Mouse (Mus musculus): ENCODE data around the gene Aldh1a2. TPM values are rescaled to one million over a fixed set of nuclear protein-coding genes. Genes with fewer than 3 reads are reported as not detected.

Aldh1a2 gene
- polyA plus RNA-seq, 1 experiment from 2014 or later, result 0.63 TPM

DNA sequence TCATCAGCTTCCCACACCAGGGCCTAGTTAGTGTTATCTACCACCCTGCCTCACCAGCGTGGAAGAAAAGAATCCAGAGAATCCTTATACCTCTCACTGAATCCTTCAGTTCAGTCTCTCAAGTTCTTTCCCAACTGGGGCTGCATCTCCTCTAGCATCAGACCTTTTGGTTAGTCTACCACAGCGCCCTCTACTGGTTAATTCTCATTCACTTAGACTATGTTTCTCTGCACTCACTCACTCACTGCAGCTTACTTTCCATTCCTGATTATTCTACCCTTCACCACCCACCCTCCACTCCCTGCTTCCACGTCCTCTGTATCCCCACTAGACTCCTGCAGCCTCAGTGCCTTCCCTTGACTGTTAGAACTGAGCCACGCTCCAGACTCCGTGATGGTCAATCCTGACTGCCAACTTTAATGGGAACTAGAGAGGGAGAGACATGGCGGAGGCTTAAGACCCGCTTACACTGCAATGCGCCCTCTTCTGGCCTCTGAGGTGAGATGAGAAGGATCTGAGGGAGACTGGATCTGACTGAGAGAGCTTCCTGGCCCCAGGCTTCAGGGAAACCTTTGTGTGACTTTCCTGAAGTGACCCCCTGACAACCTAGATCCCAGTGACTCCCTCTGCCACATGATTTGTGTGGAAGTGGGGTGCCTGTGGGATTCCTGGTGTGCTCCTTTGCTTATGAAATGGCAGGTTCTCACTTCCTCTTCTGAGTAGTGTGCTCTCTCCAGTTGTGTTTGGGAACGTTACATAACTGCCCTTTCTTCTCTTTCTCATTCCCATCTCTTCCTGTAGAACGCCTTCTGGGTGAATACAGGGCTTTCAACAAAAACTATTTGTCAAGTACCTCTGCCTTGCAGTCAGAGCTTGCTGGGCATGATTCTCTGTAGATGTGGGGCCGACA is 104.9 kb downstream of the Aldh1a2 start:
- DNase-seq (no peak), ATAC-seq (no peak)
- WGBS (ENCODE audit: insufficient replicate concordance), result 52% methylated on average over 11 of the region's 11 CpGs
- TF ChIP-seq CTCF (IDR thresholded peaks at IDR 0.05; ENCODE audit: low read depth), result peak; percentile 42
- TF ChIP-seq EP300 (IDR thresholded peaks at IDR 0.05; ENCODE audit: low read depth), result no peak
- Histone ChIP-seq H3K9me3 (ENCODE audit: low read length) (no peaks in the 10 kb centered on the region), H3K4me1 (ENCODE audit: insufficient read depth) (0 out of 2 replicates have a peak, but pooled peaks cover 5% of the 10 kb centered on the region), H3K4me2 (ENCODE audit: low read depth, low read length) (no peak overlapping the region), H3K36me3 (replicated peaks; ENCODE audit: insufficient read depth, low read length) (no peaks in the 10 kb centered on the region), H3K27ac (ENCODE audit: low read depth) (no peak overlapping the region), H3K9ac (replicated peaks) (no peak overlapping the region), H3K4me3 (ENCODE audit: low read depth, low read length) (no peak overlapping the region), H3K27me3 (ENCODE audit: insufficient read depth, low read length) (no peaks in the 10 kb centered on the region)

DNA sequence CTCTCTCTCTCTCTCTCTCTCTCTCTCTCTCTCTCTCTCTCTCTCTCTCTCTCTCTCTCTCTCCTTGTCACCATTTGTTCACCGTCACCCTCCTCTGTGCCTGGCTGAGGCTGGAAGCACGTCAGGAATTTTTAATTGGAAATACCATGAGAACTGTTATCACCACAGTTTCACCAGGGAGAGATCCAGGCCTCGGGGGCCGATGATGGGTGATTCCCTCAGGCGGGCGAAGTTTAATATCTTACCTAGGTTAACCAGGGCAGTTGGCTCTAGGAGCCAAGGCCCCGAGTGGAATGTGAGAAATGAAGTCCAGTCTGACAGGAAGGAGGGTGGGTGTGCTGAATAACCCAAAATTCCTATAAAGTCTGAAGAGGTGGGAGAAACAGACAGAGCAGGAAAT is 105.8 kb downstream of the Aldh1a2 start:
- DNase-seq, result no peak
- H3K9me3 ChIP-seq (ENCODE audit: low read length), result no peaks in the 10 kb centered on the region
- WGBS (ENCODE audit: insufficient replicate concordance), result 70% methylated on average over 7 of the region's 7 CpGs
- no peak overlapping the region for H3K4me3 ChIP-seq (ENCODE audit: low read depth, low read length)
- no peak overlapping the region for H3K9ac ChIP-seq (replicated peaks)
- no peaks in the 10 kb centered on the region for H3K27me3 ChIP-seq (ENCODE audit: insufficient read depth, low read length)
- H3K27ac ChIP-seq (ENCODE audit: low read depth), result no peak overlapping the region
- ATAC-seq, result no peak
- H3K4me2 ChIP-seq (ENCODE audit: low read depth, low read length), result no peak overlapping the region
- TF ChIP-seq CTCF (IDR thresholded peaks at IDR 0.05; ENCODE audit: low read depth), result no peak
- no peak for TF ChIP-seq EP300 (IDR thresholded peaks at IDR 0.05; ENCODE audit: low read depth)
- no peaks in the 10 kb centered on the region for H3K36me3 ChIP-seq (replicated peaks; ENCODE audit: insufficient read depth, low read length)
- 0 out of 2 replicates have a peak, but pooled peaks cover 5% of the 10 kb centered on the region for H3K4me1 ChIP-seq (ENCODE audit: insufficient read depth)

DNA sequence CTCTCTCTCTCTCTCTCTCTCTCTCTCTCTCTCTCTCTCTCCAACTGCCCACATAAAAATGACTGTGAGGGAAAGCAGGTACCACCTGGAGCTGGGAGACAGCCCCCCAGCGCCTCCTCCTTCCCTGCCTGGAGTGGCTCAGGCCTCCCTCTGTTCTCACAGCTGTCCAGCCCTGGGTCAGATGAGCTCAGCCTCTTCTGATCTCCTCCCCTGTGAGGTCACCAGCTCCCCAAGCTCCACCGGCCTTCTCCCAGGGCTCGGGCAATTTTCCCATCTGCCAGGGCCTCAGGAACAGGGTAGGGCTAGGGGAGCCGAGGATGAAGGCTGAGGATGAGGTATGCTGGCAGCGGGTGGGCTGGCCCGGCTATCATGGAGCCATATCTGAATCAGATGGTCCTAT is 106.3 kb downstream of the Aldh1a2 start:
- WGBS (ENCODE audit: insufficient replicate concordance), result 74% methylated on average over 6 of the region's 6 CpGs
- H3K4me3 ChIP-seq (ENCODE audit: low read depth, low read length), result no peak overlapping the region
- TF ChIP-seq CTCF (IDR thresholded peaks at IDR 0.05; ENCODE audit: low read depth), result no peak
- TF ChIP-seq EP300 (IDR thresholded peaks at IDR 0.05; ENCODE audit: low read depth), result no peak
- H3K9ac ChIP-seq (replicated peaks), result no peak overlapping the region
- H3K27ac ChIP-seq (ENCODE audit: low read depth), result no peak overlapping the region
- no peaks in the 10 kb centered on the region for H3K27me3 ChIP-seq (ENCODE audit: insufficient read depth, low read length)
- H3K4me2 ChIP-seq (ENCODE audit: low read depth, low read length), result no peak overlapping the region
- ATAC-seq (no peak), DNase-seq (no peak)
- H3K36me3 ChIP-seq (replicated peaks; ENCODE audit: insufficient read depth, low read length), result no peaks in the 10 kb centered on the region
- no peaks in the 10 kb centered on the region for H3K9me3 ChIP-seq (ENCODE audit: low read length)
- 0 out of 2 replicates have a peak, but pooled peaks cover under 1% of the 10 kb centered on the region for H3K4me1 ChIP-seq (ENCODE audit: insufficient read depth)

DNA sequence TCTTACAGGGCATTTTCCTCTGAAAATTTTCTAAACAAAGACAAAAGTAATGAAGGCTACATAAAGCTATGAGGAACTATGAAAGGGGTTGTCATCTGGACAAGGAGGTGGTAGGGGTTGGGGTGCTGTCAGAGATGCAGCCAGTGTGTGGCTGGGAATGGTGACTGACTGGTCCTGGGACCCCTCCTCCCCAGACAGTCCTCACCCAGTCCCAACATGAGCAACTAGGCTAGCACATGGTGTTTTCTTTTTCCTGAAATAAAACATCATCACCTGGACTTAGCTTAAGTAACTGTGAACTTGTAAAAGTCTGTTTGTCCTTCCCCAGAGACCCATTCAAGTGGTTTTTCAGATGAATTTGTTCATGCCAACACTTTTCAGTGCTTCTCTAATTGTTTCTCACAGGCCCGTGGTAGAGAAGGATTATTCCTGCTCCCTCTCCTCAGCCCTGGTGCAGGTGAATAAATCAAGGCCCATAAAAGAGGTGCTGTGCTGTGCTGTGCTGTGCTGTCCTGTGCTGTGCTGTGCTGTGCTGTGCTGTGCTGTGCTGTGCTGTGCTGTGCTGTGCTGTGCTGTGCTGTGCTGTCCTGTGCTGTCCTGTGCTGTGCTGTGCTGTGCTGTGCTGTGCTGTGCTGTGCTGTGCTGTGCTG is 107.8 kb downstream of the Aldh1a2 start:
- no peak for TF ChIP-seq CTCF (IDR thresholded peaks at IDR 0.05; ENCODE audit: low read depth)
- no peak for TF ChIP-seq EP300 (IDR thresholded peaks at IDR 0.05; ENCODE audit: low read depth)
- Histone ChIP-seq H3K27me3 (ENCODE audit: insufficient read depth, low read length) (no peaks in the 10 kb centered on the region), H3K9me3 (ENCODE audit: low read length) (no peaks in the 10 kb centered on the region), H3K4me2 (ENCODE audit: low read depth, low read length) (no peak overlapping the region), H3K9ac (replicated peaks) (no peak overlapping the region), H3K36me3 (replicated peaks; ENCODE audit: insufficient read depth, low read length) (no peaks in the 10 kb centered on the region), H3K4me3 (ENCODE audit: low read depth, low read length) (no peak overlapping the region), H3K4me1 (ENCODE audit: insufficient read depth) (no peaks in the 10 kb centered on the region), H3K27ac (ENCODE audit: low read depth) (no peak overlapping the region)
- no peak for ATAC-seq
- DNase-seq, result no peak
- 50% methylated on average over 1 of the region's 1 CpGs for WGBS (ENCODE audit: insufficient replicate concordance)

DNA sequence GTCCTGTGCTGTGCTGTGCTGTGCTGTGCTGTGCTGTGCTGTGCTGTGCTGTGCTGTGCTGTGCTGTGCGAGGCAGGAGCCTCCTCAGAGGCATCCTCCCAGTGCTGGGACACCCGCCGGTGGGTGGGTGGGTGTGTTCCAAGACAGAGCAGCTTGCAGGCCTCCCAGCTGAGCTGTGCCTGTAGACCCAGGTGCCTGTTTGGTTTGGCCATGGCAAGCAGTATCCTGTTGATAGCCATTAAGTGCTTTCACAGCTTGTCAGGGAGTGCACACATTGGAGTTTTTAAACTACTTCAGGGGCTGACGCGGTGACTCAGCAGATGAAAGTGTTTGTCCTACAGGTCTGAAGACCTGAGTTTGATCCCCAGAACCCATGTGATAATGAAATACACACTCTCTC is 108.5 kb downstream of the Aldh1a2 start:
- H3K9ac ChIP-seq (replicated peaks), result no peak overlapping the region
- H3K4me1 ChIP-seq (ENCODE audit: insufficient read depth), result no peaks in the 10 kb centered on the region
- ATAC-seq (no peak), DNase-seq (no peak)
- H3K27me3 ChIP-seq (ENCODE audit: insufficient read depth, low read length), result no peaks in the 10 kb centered on the region
- H3K4me3 ChIP-seq (ENCODE audit: low read depth, low read length), result no peak overlapping the region
- no peak overlapping the region for H3K4me2 ChIP-seq (ENCODE audit: low read depth, low read length)
- no peak overlapping the region for H3K27ac ChIP-seq (ENCODE audit: low read depth)
- WGBS (ENCODE audit: insufficient replicate concordance), result 48% methylated on average over 5 of the region's 5 CpGs
- TF ChIP-seq EP300 (IDR thresholded peaks at IDR 0.05; ENCODE audit: low read depth) (no peak), CTCF (IDR thresholded peaks at IDR 0.05; ENCODE audit: low read depth) (no peak)
- H3K36me3 ChIP-seq (replicated peaks; ENCODE audit: insufficient read depth, low read length), result no peaks in the 10 kb centered on the region
- H3K9me3 ChIP-seq (ENCODE audit: low read length), result no peaks in the 10 kb centered on the region

DNA sequence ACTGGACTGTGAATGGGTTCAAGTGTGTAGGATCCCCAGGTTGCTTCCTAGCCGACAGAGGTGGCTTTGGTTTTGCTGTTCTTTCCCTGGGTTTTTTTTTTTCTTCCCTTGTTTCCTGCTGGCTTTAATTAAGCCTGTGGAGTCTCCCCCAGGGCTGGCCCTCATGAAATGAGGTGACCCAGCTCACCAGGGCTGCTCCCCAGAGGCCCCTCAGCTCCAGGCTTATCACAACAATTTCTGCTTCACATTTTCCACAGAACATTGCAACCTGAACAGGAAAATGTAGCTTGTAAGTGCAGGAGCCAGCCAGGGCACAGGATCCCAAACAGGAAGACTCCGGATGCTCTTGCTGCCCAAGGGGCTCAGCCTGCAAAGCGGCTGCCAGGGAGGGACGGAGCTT is 110.7 kb downstream of the Aldh1a2 start:
- H3K4me2 ChIP-seq (ENCODE audit: low read depth, low read length), result no peak overlapping the region
- no peak for DNase-seq
- no peak for TF ChIP-seq CTCF (IDR thresholded peaks at IDR 0.05; ENCODE audit: low read depth)
- no peak for TF ChIP-seq EP300 (IDR thresholded peaks at IDR 0.05; ENCODE audit: low read depth)
- no peak overlapping the region for H3K9ac ChIP-seq (replicated peaks)
- no peak overlapping the region for H3K27ac ChIP-seq (ENCODE audit: low read depth)
- no peak overlapping the region for H3K4me3 ChIP-seq (ENCODE audit: low read depth, low read length)
- ATAC-seq, result no peak
- H3K27me3 ChIP-seq (ENCODE audit: insufficient read depth, low read length), result no peaks in the 10 kb centered on the region
- no peaks in the 10 kb centered on the region for H3K4me1 ChIP-seq (ENCODE audit: insufficient read depth)
- H3K9me3 ChIP-seq (ENCODE audit: low read length), result no peaks in the 10 kb centered on the region
- no peaks in the 10 kb centered on the region for H3K36me3 ChIP-seq (replicated peaks; ENCODE audit: insufficient read depth, low read length)
- WGBS (ENCODE audit: insufficient replicate concordance), result 84% methylated on average over 4 of the region's 4 CpGs
